Mouse (Mus musculus) liver, adult 2 months (tissue): ENCODE measurements at regions not wholly inside any gene's neighbourhood (a gene's known extent, or its start where the extent isn't known, plus 50 kb on each side); places are given as distances from the start of the nearest gene placed in this dataset.

Source experiments
- CTCF ChIP-seq: fragments of 200-500 bp; IDR thresholded peaks from 2 replicates; pipeline ENCODE4 v1.5.1; 2011; ENCODE audit warnings: low read depth, low read length, control low read depth
- POLR2A ChIP-seq: fragments of 200-500 bp; IDR thresholded peaks from 2 replicates; pipeline ENCODE4 v1.6.1; 2011; ENCODE audit warnings: low read length, control low read depth; ENCODE audit not compliant: insufficient read depth; ENCODE audit errors: extremely low read depth

DNA sequence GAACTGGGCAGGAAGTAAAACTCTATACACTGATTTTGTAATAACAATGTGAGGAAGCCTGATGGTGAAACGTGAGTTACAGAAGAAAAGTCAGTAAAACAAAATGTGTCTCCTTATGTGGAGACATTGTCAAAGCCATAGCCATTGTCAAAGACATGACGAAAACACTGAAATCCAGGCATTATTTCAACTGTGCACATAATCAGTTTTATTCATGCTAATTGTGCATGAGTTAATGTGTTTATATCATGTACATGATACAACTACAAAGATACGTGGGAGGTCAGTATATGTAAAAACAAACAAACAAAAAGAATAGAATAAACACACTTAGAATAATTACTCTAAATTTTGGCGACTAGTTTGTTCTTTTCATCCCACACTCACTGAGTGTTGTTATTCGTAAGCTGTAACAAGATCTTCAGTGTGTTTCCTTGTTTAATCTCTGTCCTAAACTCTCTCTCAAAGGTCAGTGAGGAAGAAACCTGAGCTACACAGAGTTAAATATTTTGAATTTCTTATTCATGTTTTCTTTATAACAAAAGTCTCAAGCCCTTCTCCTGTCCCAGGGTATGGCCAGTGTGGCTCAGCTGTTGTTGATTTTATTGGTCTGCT lies 536.0 kb upstream of the Grid2 start:
- TF ChIP-seq CTCF (no peak), POLR2A (no peak)
